Mouse (Mus musculus): ENCODE measurements around the gene Gm3336. TPM values are rescaled to one million over a fixed set of nuclear protein-coding genes. Genes with fewer than 3 reads are reported as not detected.

Gene Gm3336
- 0.15 TPM in 1 of 2 replicates, not detected in the other for polyA plus RNA-seq (2014; fragmentation: Nextera tagmentation; extraction: Ambion mirVana)

DNA sequence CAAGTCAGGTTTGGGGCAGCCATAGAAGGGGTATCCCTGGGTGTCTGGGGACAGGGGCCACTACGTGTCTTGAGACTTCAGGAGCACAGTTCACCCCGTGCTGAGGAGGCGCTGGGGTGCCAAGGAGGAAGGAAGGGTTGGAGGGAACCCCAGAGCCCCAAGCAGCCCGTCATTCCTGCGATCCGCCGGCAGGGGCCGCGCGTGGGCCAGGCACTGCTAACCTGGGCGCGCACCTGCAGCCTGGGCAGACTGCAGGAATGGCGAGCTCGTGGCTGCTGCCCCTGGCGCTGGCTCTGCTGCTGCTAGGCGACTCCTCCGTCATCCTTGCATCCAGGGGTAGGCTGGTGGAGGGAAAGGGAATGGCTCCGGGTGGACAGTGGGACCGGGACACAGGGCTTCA lies at the start of gene Gm3336:
Gene Gm3336, plus strand, starts transcription at position 247 of the 400 bp plus-strand sequence.
- Histone ChIP-seq H3K27ac (ENCODE audit: low read depth, low read length) (no peak within 1 kb of the TSS), H3K4me3 (ENCODE audit: low read depth, low read length) (no peak within 1 kb of the TSS; the same call in 1 of the 2 replicates), H3K36me3 (ENCODE audit: control insufficient read depth, insufficient read depth, low read length) (no peaks in the 10 kb centered on the region), H3K27me3 (replicated peaks; ENCODE audit: control insufficient read depth, insufficient read depth, low read length) (peaks cover 2% of the 10 kb centered on the region; the same call in 1 of the 2 replicates), H3K4me2 (peak within 1 kb of the TSS; percentile 19; the same call in 1 of the 2 replicates), H3K4me1 (replicated peaks; ENCODE audit: control insufficient read depth, insufficient read depth, low read length) (no peaks in the 10 kb centered on the region; the same call in 1 of the 2 replicates), H3K9ac (ENCODE audit: low read depth, low read length) (no peak within 1 kb of the TSS), H3K9me3 (ENCODE audit: control insufficient read depth, low read length) (no peaks in the 10 kb centered on the region)
- peak; percentile 32; the same call in 1 of the 2 replicates for ATAC-seq (replicated peaks; ENCODE audit: low FRiP score)
- WGBS = 1% methylated on average over 19 of the region's 19 CpGs
- peak; percentile 61 for DNase-seq (ENCODE audit: low spot score)

GRCm38 (mm10) chr8:70671615-70672324 lies 46.6 kb upstream of the Gm3336 start:
- no peak overlapping the region for H3K4me3 ChIP-seq (ENCODE audit: low read depth, low read length)
- no peak overlapping the region for H3K4me2 ChIP-seq
- H3K4me1 ChIP-seq (replicated peaks; ENCODE audit: control insufficient read depth, insufficient read depth, low read length) = peaks cover 28% of the 10 kb centered on the region
- peak overlapping the region; percentile 74; the same call in 1 of the 2 replicates for H3K9ac ChIP-seq (ENCODE audit: low read depth, low read length)
- DNase-seq (ENCODE audit: low spot score) (no peak), ATAC-seq (replicated peaks; ENCODE audit: low FRiP score) (no peak)
- H3K27ac ChIP-seq (ENCODE audit: low read depth, low read length) = no peak overlapping the region
- no peaks in the 10 kb centered on the region for H3K9me3 ChIP-seq (ENCODE audit: control insufficient read depth, low read length)
- 80% methylated on average over 10 of the region's 10 CpGs for WGBS
- 0 out of 2 replicates have a peak, but pooled peaks cover 3% of the 10 kb centered on the region for H3K36me3 ChIP-seq (ENCODE audit: control insufficient read depth, insufficient read depth, low read length)
- no peaks in the 10 kb centered on the region for H3K27me3 ChIP-seq (replicated peaks; ENCODE audit: control insufficient read depth, insufficient read depth, low read length)

- Histone ChIP-seq H3K4me1 (replicated peaks; ENCODE audit: control insufficient read depth, insufficient read depth, low read length) (peaks cover 31% of the 10 kb centered on the region), H3K9me3 (ENCODE audit: control insufficient read depth, low read length) (no peaks in the 10 kb centered on the region), H3K9ac (ENCODE audit: low read depth, low read length) (peak overlapping the region; percentile 74), H3K27ac (ENCODE audit: low read depth, low read length) (peak overlapping the region; percentile 94), H3K27me3 (replicated peaks; ENCODE audit: control insufficient read depth, insufficient read depth, low read length) (no peaks in the 10 kb centered on the region), H3K4me2 (peak overlapping the region; percentile 89), H3K4me3 (ENCODE audit: low read depth, low read length) (peak overlapping the region; percentile 74), H3K36me3 (ENCODE audit: control insufficient read depth, insufficient read depth, low read length) (peaks cover 3% of the 10 kb centered on the region; the same call in 1 of the 2 replicates)
- ATAC-seq (replicated peaks; ENCODE audit: low FRiP score) (peak; percentile 2; the same call in 1 of the 2 replicates), DNase-seq (ENCODE audit: low spot score) (no peak)
- 34% methylated on average over 19 of the region's 19 CpGs for WGBS
These were observed 45.8 kb upstream of the Gm3336 start for GRCm38 (mm10) chr8:70672325-70673078.

DNA sequence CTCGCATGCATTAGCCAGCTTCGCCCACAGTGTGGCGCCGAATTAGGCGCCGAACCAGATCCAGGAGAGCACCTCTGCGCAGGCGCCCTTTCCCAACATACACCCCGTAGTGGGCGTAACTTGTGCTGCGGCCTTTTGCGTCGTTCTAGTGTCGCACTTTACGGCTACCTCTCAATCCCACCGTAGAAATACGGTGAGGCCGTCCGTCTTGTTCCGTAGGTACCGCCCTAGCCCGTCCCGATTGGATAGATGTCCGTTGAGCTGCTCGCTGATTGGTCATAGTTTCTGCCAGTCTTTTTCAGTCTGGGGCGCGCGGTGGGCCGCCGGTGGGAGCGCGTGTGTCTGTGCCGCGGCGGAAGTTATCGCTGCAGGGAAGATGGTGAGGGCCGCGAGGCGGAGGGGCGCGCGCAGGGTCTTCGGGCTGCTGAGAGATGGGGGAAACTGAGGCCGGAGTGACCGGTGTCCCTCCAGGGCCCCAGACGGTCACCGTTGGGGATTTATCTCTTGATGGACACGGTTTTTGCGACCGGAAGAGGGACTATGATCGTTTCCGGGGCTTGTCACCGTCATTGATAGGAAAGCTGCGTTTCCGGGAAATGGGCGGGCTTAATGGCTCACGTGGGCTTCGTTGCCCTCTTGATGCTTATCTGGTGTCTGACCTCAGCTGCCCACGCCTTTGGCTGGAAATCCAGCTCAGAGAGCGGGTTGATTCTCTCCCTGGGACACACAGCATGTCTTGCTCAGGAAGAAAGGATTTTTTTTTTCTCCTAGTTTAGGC lies 45.1 kb upstream of the Gm3336 start, which contains the start of gene Lsm4:
Gene Lsm4, plus strand, starts transcription at position 170 of the 778 bp plus-strand sequence.
- ATAC-seq (replicated peaks; ENCODE audit: low FRiP score) = peak; percentile 96
- peaks cover 35% of the 10 kb centered on the region for H3K4me1 ChIP-seq (replicated peaks; ENCODE audit: control insufficient read depth, insufficient read depth, low read length)
- peak; percentile 99 for DNase-seq (ENCODE audit: low spot score)
- WGBS = under 1% methylated on average over 60 of the region's 60 CpGs
- H3K27ac ChIP-seq (ENCODE audit: low read depth, low read length) = peak within 1 kb of the TSS; percentile 94
- no peaks in the 10 kb centered on the region for H3K9me3 ChIP-seq (ENCODE audit: control insufficient read depth, low read length)
- H3K4me3 ChIP-seq (ENCODE audit: low read depth, low read length) = peak within 1 kb of the TSS; percentile 74
- peak within 1 kb of the TSS; percentile 84 for H3K9ac ChIP-seq (ENCODE audit: low read depth, low read length)
- H3K36me3 ChIP-seq (ENCODE audit: control insufficient read depth, insufficient read depth, low read length) = peaks cover 10% of the 10 kb centered on the region
- peak within 1 kb of the TSS; percentile 89 for H3K4me2 ChIP-seq
- H3K27me3 ChIP-seq (replicated peaks; ENCODE audit: control insufficient read depth, insufficient read depth, low read length) = no peaks in the 10 kb centered on the region

GRCm38 (mm10) chr8:70674109-70674508 lies 44.2 kb upstream of the Gm3336 start:
- ATAC-seq (replicated peaks; ENCODE audit: low FRiP score) (no peak), DNase-seq (ENCODE audit: low spot score) (no peak)
- WGBS = 81% methylated on average over 3 of the region's 3 CpGs
- Histone ChIP-seq H3K4me2 (peak overlapping the region; percentile 89), H3K4me3 (ENCODE audit: low read depth, low read length) (peak overlapping the region; percentile 74), H3K27me3 (replicated peaks; ENCODE audit: control insufficient read depth, insufficient read depth, low read length) (no peaks in the 10 kb centered on the region), H3K36me3 (ENCODE audit: control insufficient read depth, insufficient read depth, low read length) (peaks cover 19% of the 10 kb centered on the region), H3K9ac (ENCODE audit: low read depth, low read length) (peak overlapping the region; percentile 84), H3K27ac (ENCODE audit: low read depth, low read length) (peak overlapping the region; percentile 94), H3K9me3 (ENCODE audit: control insufficient read depth, low read length) (no peaks in the 10 kb centered on the region), H3K4me1 (replicated peaks; ENCODE audit: control insufficient read depth, insufficient read depth, low read length) (peaks cover 37% of the 10 kb centered on the region)

- 51% methylated on average over 4 of the region's 4 CpGs for WGBS
- ATAC-seq (replicated peaks; ENCODE audit: low FRiP score) (no peak), DNase-seq (ENCODE audit: low spot score) (no peak)
- peak overlapping the region; percentile 89 for H3K4me2 ChIP-seq
- H3K4me1 ChIP-seq (replicated peaks; ENCODE audit: control insufficient read depth, insufficient read depth, low read length) = peaks cover 37% of the 10 kb centered on the region
- H3K9me3 ChIP-seq (ENCODE audit: control insufficient read depth, low read length) = no peaks in the 10 kb centered on the region
- H3K9ac ChIP-seq (ENCODE audit: low read depth, low read length) = peak overlapping the region; percentile 84
- peak overlapping the region; percentile 74; the same call in 1 of the 2 replicates for H3K4me3 ChIP-seq (ENCODE audit: low read depth, low read length)
- H3K27me3 ChIP-seq (replicated peaks; ENCODE audit: control insufficient read depth, insufficient read depth, low read length) = no peaks in the 10 kb centered on the region
- peaks cover 24% of the 10 kb centered on the region for H3K36me3 ChIP-seq (ENCODE audit: control insufficient read depth, insufficient read depth, low read length)
- H3K27ac ChIP-seq (ENCODE audit: low read depth, low read length) = peak overlapping the region; percentile 94
These were observed 43.6 kb upstream of the Gm3336 start for GRCm38 (mm10) chr8:70674716-70675115.

DNA sequence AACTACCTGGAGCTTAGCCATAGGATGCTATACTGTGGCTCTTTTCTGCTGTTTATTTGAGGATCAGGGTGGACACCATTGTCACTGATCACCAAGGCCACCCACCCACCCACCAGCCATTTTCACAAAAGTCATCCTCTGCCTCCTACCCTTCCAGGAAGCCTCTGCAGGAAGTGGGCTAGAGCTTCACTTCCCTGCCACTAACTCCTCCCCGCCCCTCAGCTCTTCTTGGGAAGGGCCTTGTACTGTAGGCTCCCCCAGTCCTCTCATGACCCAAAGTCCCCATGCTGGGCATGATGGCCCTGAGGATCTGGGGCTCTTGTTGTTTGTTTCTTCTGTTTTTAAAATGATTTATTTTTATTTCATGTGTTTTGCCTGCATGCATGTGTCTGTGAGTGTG lies 43.0 kb upstream of the Gm3336 start:
- peak overlapping the region; percentile 89 for H3K4me2 ChIP-seq
- H3K4me1 ChIP-seq (replicated peaks; ENCODE audit: control insufficient read depth, insufficient read depth, low read length) = peaks cover 37% of the 10 kb centered on the region
- WGBS = 57% methylated on average over 1 of the region's 1 CpGs
- peaks cover 24% of the 10 kb centered on the region for H3K36me3 ChIP-seq (ENCODE audit: control insufficient read depth, insufficient read depth, low read length)
- DNase-seq (ENCODE audit: low spot score) (no peak), ATAC-seq (replicated peaks; ENCODE audit: low FRiP score) (no peak)
- H3K27ac ChIP-seq (ENCODE audit: low read depth, low read length) = peak overlapping the region; percentile 94; the same call in 1 of the 2 replicates
- peak overlapping the region; percentile 41; the same call in 1 of the 2 replicates for H3K9ac ChIP-seq (ENCODE audit: low read depth, low read length)
- no peaks in the 10 kb centered on the region for H3K9me3 ChIP-seq (ENCODE audit: control insufficient read depth, low read length)
- no peaks in the 10 kb centered on the region for H3K27me3 ChIP-seq (replicated peaks; ENCODE audit: control insufficient read depth, insufficient read depth, low read length)
- no peak overlapping the region for H3K4me3 ChIP-seq (ENCODE audit: low read depth, low read length)

Data from liver, embryonic 11.5 days (tissue).